Mouse (Mus musculus) heart, postnatal 0 days (tissue): Measurements from ENCODE around the gene Tmem185b.

Experiments
- CTCF ChIP-seq: IDR thresholded peaks from 2 replicates; pipeline ENCODE4 v1.5.1; 2016; ENCODE audit warnings: antibody characterized with exemption, control low read depth, low read depth
- EP300 ChIP-seq: IDR thresholded peaks from 2 replicates; pipeline ENCODE4 v1.6.1; 2016; ENCODE audit warnings: antibody characterized with exemption, low read depth

DNA sequence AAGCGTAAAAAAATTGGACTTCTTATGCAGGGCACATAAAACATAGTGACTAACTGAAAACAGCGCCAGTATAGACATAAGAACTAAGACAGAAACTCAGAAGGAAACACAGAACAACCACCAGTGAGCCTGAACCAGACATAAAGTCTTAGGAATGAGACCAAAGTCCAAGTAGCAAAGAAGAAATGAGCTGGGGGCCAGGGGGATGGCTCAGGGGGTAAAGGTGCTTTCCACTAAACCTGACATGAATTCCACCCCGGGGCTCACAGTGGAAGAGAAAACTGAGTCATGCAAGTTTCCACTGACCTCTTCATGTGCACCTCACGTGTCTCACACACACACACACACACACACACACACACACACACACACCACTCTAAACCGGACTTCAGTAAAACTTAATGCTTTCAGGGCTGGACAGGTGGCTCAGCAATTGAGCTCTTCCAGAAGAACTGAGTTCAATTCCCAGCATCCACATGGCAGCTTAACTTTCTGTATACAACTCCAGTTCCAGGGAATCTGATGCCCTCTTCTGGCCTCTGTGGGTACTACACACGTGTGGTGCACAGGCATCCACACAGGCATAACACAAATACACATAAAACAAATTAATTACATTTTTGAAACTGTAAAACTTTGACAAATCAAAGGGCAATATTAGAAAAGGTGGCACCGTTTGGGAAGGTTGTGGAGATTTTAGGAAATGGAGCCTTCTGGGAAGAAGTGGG, 44.6 kb upstream of the Tmem185b start:
- TF ChIP-seq CTCF (peak; percentile 30), EP300 (no peak)
